Mouse (Mus musculus) liver, adult 2 months (tissue): ENCODE results near the gene Pnpla5.

Experiments used
- CTCF ChIP-seq: fragments of 200-500 bp; IDR thresholded peaks from 2 replicates; pipeline ENCODE4 v1.5.1; 2011; ENCODE audit warnings: low read depth, low read length, control low read depth
- POLR2A ChIP-seq: fragments of 200-500 bp; IDR thresholded peaks from 2 replicates; pipeline ENCODE4 v1.6.1; 2011; ENCODE audit warnings: low read length, control low read depth; ENCODE audit not compliant: insufficient read depth; ENCODE audit errors: extremely low read depth

DNA sequence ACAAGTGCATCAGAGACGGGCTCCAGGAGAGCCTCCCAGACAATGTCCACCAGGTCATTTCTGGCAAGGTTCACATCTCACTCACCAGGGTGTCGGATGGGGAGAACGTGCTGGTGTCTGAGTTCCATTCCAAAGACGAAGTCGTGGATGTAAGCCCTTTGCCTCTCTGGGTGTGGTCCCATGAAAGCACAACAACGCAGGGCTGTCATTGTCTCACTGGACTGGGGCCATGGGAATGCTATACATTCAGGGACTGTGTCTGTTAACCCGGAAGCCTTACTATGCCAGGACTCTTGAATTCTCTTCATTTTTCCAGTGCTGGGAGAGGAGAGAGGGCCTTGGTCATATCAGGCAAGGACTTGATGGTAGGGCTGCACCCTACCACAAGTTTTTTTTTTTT, 48.2 kb upstream of the Pnpla5 start:
- no peak for TF ChIP-seq CTCF
- TF ChIP-seq POLR2A: no peak
